Mouse (Mus musculus) cerebellum, adult (tissue): ENCODE data around the gene Vstm2l.
A peak's percentile ranks its signal among the peaks of the same experiment; 100 is the strongest.

Experiments used
- ATAC-seq: cut with Nextera tagmentation; 2 replicates; pipeline ENCODE4 v1.9.2; 2017; ENCODE audit warnings: mild to moderate bottlenecking, moderate library complexity, mixed read lengths; ENCODE audit not compliant: insufficient number of reproducible peaks, low FRiP score, low TSS enrichment

The Vstm2l gene

GRCm38 (mm10) chr2:157914105-157914764 lies at the start of gene Vstm2l:
Gene Vstm2l, plus strand, starts transcription at chr2:157914653.
- ATAC-seq, result no peak

- no peak for ATAC-seq
These were observed 47.3 kb upstream of the Vstm2l start for GRCm38 (mm10) chr2:157867126-157867525.

GRCm38 (mm10) chr2:157870247-157870646 lies 44.2 kb upstream of the Vstm2l start:
- no peak for ATAC-seq

- 0 out of 2 replicates have a peak, but pooled peaks have one; percentile 38 for ATAC-seq
These were observed 41.2 kb upstream of the Vstm2l start for GRCm38 (mm10) chr2:157873223-157873622.

- ATAC-seq, result 0 out of 2 replicates have a peak, but pooled peaks have one; percentile 21
These were observed 40.8 kb upstream of the Vstm2l start for GRCm38 (mm10) chr2:157873691-157874090.

GRCm38 (mm10) chr2:157875111-157875510 lies 39.3 kb upstream of the Vstm2l start:
- ATAC-seq, result no peak

GRCm38 (mm10) chr2:157877394-157877793 lies 37.1 kb upstream of the Vstm2l start:
- no peak for ATAC-seq

- ATAC-seq, result no peak
These were observed 36.5 kb upstream of the Vstm2l start for GRCm38 (mm10) chr2:157877967-157878366.

- ATAC-seq, result no peak
These were observed 32.5 kb upstream of the Vstm2l start for GRCm38 (mm10) chr2:157881939-157882338.

- no peak for ATAC-seq
These were observed 27.0 kb upstream of the Vstm2l start for GRCm38 (mm10) chr2:157887275-157888025.

- no peak for ATAC-seq
These were observed 23.3 kb upstream of the Vstm2l start for GRCm38 (mm10) chr2:157891166-157891565.

GRCm38 (mm10) chr2:157897131-157897530 lies 17.3 kb upstream of the Vstm2l start:
- ATAC-seq, result no peak

GRCm38 (mm10) chr2:157913204-157913636 lies 1.2 kb upstream of the Vstm2l start:
- no peak for ATAC-seq

GRCm38 (mm10) chr2:157913705-157914104 lies 748 bp upstream of the Vstm2l start:
- no peak for ATAC-seq

- no peak for ATAC-seq
These were observed 550 bp downstream of the Vstm2l start for GRCm38 (mm10) chr2:157914889-157915517.

- ATAC-seq, result no peak
These were observed 4.1 kb downstream of the Vstm2l start for GRCm38 (mm10) chr2:157918529-157918928.

- no peak; the same call in 1 of the 2 replicates for ATAC-seq
These were observed 7.1 kb downstream of the Vstm2l start for GRCm38 (mm10) chr2:157921551-157921950.

- no peak for ATAC-seq
These were observed 9.0 kb downstream of the Vstm2l start for GRCm38 (mm10) chr2:157923406-157923805.

GRCm38 (mm10) chr2:157924504-157924903 lies 10.1 kb downstream of the Vstm2l start:
- ATAC-seq, result no peak

- no peak for ATAC-seq
These were observed 12.0 kb downstream of the Vstm2l start for GRCm38 (mm10) chr2:157926502-157926901.

GRCm38 (mm10) chr2:157926927-157927326 lies 12.5 kb downstream of the Vstm2l start:
- ATAC-seq, result no peak
